Mouse (Mus musculus): ENCODE data around the gene Sbf1.

DNA sequence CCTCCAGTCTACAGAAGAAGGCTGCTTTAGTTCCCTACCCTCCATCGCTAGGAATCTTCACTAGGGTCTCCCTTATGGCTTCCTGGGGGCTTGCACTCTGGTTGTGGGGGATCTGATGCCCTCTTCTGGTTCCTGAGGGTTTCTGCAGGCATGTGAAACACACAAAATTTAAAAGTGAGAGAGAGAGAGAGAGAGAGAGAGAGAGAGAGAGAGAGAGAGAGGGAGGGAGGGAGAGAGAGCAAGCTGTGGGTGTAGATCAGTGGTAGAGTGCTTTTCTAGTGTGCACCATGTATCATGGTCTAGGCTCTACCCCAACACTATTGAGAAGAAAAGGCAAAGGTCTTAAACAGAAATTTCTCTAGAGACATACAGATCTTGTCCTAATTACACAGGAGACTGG is 26.6 kb upstream of the Sbf1 start:
- TF ChIP-seq CTCF (IDR thresholded peaks at IDR 0.05; ENCODE audit: low read depth) = peak; percentile 25; the same call in 1 of the 2 replicates
- no peak for TF ChIP-seq EP300 (optimal IDR thresholded peaks at IDR 0.05)
